Mouse (Mus musculus) neural tube, embryonic 14.5 days (tissue): ENCODE results near the gene Dnah8. TPM values are rescaled to one million over a fixed set of nuclear protein-coding genes. Genes with fewer than 3 reads are reported as not detected.

ENCODE experiments used
- ATAC-seq: fragments of 200-750 bp; cut with Nextera tagmentation; 2 replicates; pipeline ENCODE4 v1.8.0; 2017; ENCODE audit warnings: low read depth, mild to moderate bottlenecking, moderate TSS enrichment, moderate library complexity
- H3K27ac ChIP-seq: fragments of 300-500 bp; sonication (generic); 2 replicates; pipeline ENCODE4 v1.5.1; 2014; ENCODE audit warnings: low read depth, mild to moderate bottlenecking, control low read depth, low read length, moderate library complexity, mixed read lengths
- H3K27me3 ChIP-seq: fragments of 300-500 bp; sonication (generic); 2 replicates; pipeline ENCODE4 v1.6.1; 2014; ENCODE audit warnings: low read length; ENCODE audit not compliant: control insufficient read depth, insufficient read depth
- H3K36me3 ChIP-seq: fragments of 300-500 bp; sonication (generic); 2 replicates; pipeline ENCODE4 v1.6.1; 2014; ENCODE audit warnings: low read length, mixed read lengths; ENCODE audit not compliant: control insufficient read depth, insufficient read depth
- H3K4me1 ChIP-seq: fragments of 300-500 bp; sonication (generic); 2 replicates; pipeline ENCODE4 v1.6.1; 2014; ENCODE audit warnings: low read length; ENCODE audit not compliant: control insufficient read depth, insufficient read depth
- H3K4me2 ChIP-seq: fragments of 300-500 bp; sonication (generic); 2 replicates; pipeline ENCODE4 v1.6.1; 2014; ENCODE audit warnings: mild to moderate bottlenecking, low read depth, low read length, control low read depth
- H3K4me3 ChIP-seq: fragments of 300-500 bp; sonication (generic); 2 replicates; pipeline ENCODE4 v1.5.1; 2014; ENCODE audit warnings: low read depth, low read length, control low read depth, mixed read lengths
- H3K9ac ChIP-seq: fragments of 300-500 bp; sonication (generic); replicated peaks from 2 replicates; pipeline ENCODE4 v1.6.1; 2014; ENCODE audit warnings: low read depth, mild to moderate bottlenecking, control low read depth, low read length, mixed read lengths
- H3K9me3 ChIP-seq: fragments of 300-500 bp; sonication (generic); 2 replicates; pipeline ENCODE4 v1.6.1; 2016; ENCODE audit warnings: low read length; ENCODE audit not compliant: control insufficient read depth
- WGBS: fragments of 180-500 bp; shearing (Covaris S2); extraction: QIAGEN DNeasy Blood & Tissue Kit; methylation state at CpG from one replicate; pipeline ENCODE4 v1.1.7; 2014; 5-methylcytosine and 5-hydroxymethylcytosine counted together
- polyA plus RNA-seq: library from polyadenylated mRNA; unstranded; fragments of >200 nt; fragmentation: Nextera tagmentation; extraction: Ambion mirVana; gene quantifications from 2 replicates; pipeline ENCODE4 v1.2.1, GENCODE M21; 2014

The Dnah8 gene
- polyA plus RNA-seq, 1 experiment from 2014 or later = 5.5 TPM

DNA sequence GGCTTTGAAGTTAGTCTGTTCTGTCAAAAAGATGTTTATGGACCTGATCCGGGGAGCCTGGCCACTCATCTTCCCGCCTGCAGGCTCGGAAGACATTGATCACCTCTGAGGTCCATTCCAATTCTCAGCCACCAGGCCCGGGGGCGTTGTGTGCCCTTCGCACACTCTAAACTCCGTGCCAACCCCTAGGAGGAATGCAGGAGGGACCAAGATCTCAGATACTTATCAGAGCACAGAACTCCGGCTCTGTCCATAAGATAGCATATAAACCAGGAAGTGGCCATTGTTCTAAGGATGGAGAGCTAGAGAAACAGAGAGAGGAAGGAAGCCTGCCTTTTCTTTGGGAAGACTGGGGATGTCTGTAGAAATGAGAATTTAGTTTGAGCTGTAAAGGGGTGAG lies 259.4 kb downstream of the Dnah8 start:
- Histone ChIP-seq H3K27ac (no peak overlapping the region), H3K4me1 (peaks cover 8% of the 10 kb centered on the region; the same call in 1 of the 2 replicates), H3K36me3 (no peaks in the 10 kb centered on the region), H3K9ac (no peak overlapping the region), H3K9me3 (no peaks in the 10 kb centered on the region), H3K27me3 (no peaks in the 10 kb centered on the region), H3K4me2 (no peak overlapping the region), H3K4me3 (no peak overlapping the region)
- whole genome bisulfite sequencing = 68% methylated on average over 8 of the region's 8 CpGs
- ATAC-seq = no peak

DNA sequence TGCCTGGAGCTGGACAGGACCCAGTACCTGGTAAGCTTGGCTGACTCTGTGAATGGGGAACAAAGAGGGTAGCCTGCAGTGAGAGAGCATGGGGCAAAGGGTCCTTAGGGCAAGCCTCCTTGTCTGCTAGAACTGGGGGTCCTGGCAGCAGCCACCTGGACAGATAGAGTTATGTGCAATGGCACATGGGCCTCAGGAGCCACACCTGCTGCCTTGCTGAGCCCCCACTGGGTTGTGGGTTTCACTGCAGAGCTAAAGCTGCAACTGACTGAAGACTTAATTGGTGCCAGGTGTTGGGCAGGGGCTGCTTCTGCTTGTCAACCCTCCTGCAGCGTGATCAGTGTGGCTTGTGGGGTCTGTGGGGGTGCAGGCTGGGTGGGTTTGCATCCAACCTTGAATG lies 267.9 kb downstream of the Dnah8 start:
- no peak for ATAC-seq
- no peak overlapping the region for H3K27ac ChIP-seq

DNA sequence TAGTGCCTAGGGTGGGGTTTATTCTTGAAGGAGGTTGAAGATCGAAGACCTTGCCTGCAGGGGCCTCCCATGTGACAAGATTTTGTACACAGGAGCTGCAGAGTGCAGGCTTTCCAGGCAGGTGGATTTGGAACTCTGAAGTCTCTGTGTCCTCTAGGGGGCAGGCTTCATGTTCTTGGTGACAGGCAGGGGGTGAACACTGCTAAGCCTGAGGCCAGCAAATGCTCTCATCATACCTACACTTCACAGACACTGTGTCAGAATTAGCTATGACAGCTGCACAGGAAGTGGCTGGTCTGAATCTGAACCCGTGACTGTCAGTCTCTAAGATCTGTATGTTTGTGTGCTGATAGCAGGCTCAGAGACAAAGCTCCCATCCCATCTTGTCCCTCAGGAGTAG lies 268.6 kb downstream of the Dnah8 start:
- ATAC-seq = no peak
- Histone ChIP-seq H3K4me3 (no peak overlapping the region), H3K4me1 (peaks cover 5% of the 10 kb centered on the region; the same call in 1 of the 2 replicates), H3K36me3 (no peaks in the 10 kb centered on the region), H3K4me2 (no peak overlapping the region), H3K27me3 (no peaks in the 10 kb centered on the region), H3K9me3 (no peaks in the 10 kb centered on the region), H3K27ac (no peak overlapping the region), H3K9ac (no peak overlapping the region)
- WGBS = 50% methylated on average over 2 of the region's 2 CpGs

More for the DNA sequence above, 267.9 kb downstream of the Dnah8 start:
- Histone ChIP-seq H3K9me3 (no peaks in the 10 kb centered on the region), H3K27me3 (no peaks in the 10 kb centered on the region), H3K4me1 (peaks cover 5% of the 10 kb centered on the region; the same call in 1 of the 2 replicates), H3K36me3 (no peaks in the 10 kb centered on the region), H3K9ac (no peak overlapping the region), H3K4me2 (no peak overlapping the region), H3K4me3 (no peak overlapping the region)
- WGBS = 22% methylated on average over 1 of the region's 1 CpGs

DNA sequence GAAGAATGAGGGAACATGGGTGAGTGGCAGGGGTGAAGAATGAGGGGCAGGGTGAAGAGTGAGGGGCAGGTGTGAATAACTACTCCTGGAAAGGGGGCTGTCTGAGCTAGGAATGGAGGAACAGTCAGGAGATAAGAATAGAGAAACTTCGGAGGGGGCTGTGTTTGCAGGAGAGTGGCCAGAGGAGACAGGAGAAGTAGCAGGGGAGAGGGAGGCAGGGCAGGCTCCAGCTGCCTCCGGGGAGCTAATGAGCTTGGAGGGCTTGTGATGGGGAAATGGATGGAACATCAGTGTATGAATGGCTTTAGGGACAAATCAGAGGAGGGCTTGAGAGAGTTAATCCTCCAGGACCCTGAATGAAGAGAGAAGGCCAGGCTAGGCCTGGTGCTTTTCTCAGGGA lies 272.9 kb downstream of the Dnah8 start:
- Histone ChIP-seq H3K27me3 (peaks cover 4% of the 10 kb centered on the region), H3K9me3 (no peaks in the 10 kb centered on the region)
- ATAC-seq = no peak

DNA sequence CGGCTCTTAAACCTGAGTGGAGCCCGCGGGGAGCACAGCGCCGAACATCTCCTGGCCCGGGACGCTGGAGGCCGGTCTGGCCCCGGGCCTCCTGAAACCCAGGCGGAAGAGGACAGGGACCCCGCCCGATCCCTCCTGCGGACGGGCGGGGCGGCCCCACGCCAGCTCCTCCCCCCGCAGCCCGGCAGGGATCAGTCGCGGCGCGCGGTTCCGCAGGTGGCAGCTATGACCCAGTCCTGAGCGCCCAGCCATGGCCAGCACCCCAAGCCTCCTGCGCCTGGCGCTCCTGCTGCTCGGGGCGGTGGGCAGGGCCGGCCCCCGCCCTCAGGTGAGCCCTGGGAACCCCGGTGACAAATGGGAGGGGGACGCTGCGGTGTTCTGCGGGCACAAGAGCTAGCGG lies 277.5 kb downstream of the Dnah8 start, which contains the start of gene Glp1r:
Glp1r (plus strand) TSS at position 191 of the 400 bp plus-strand sequence.
- ATAC-seq = no peak
- H3K27me3 ChIP-seq = peaks cover 4% of the 10 kb centered on the region
- H3K4me3 ChIP-seq = peak within 1 kb of the TSS; percentile 36
- H3K4me2 ChIP-seq = peak within 1 kb of the TSS; percentile 82
- H3K36me3 ChIP-seq = no peaks in the 10 kb centered on the region
- peak within 1 kb of the TSS; percentile 47 for H3K9ac ChIP-seq
- peaks cover 3% of the 10 kb centered on the region; the same call in 1 of the 2 replicates for H3K4me1 ChIP-seq
- 2% methylated on average over 35 of the region's 37 CpGs for WGBS
- no peak within 1 kb of the TSS for H3K27ac ChIP-seq
- H3K9me3 ChIP-seq = no peaks in the 10 kb centered on the region

More for the DNA sequence above, 272.9 kb downstream of the Dnah8 start:
- Histone ChIP-seq H3K36me3 (no peaks in the 10 kb centered on the region), H3K4me3 (no peak overlapping the region), H3K27ac (no peak overlapping the region), H3K4me1 (peaks cover 4% of the 10 kb centered on the region; the same call in 1 of the 2 replicates), H3K9ac (no peak overlapping the region), H3K4me2 (no peak overlapping the region)
- 30% methylated on average over 2 of the region's 2 CpGs for WGBS

DNA sequence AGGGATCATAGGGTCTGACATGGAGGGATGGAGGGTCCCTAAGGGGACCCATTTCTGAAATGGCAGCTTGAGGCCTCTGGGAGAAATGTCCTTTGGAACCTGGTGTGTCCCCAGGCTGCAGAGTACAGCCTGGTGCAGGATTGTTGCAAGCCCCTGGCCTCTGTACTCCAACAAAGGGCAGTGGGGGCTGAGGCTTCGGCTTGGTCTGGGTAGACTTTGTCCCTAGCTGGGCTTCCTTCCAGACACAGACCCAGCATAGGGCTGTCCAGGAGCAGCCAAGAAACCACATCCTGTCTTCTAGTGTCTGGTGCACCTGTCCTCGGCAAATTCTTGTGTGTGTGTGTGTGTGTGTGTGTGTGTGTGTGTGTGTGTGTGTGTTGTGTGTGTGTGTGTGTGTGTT lies 279.9 kb downstream of the Dnah8 start:
- Histone ChIP-seq H3K4me3 (no peak overlapping the region), H3K36me3 (no peaks in the 10 kb centered on the region), H3K9ac (no peak overlapping the region), H3K4me2 (no peak overlapping the region), H3K27me3 (peaks cover 4% of the 10 kb centered on the region), H3K9me3 (no peaks in the 10 kb centered on the region), H3K4me1 (peaks cover 3% of the 10 kb centered on the region; the same call in 1 of the 2 replicates), H3K27ac (no peak overlapping the region)
- ATAC-seq = no peak
- 65% methylated on average over 2 of the region's 2 CpGs for whole genome bisulfite sequencing

DNA sequence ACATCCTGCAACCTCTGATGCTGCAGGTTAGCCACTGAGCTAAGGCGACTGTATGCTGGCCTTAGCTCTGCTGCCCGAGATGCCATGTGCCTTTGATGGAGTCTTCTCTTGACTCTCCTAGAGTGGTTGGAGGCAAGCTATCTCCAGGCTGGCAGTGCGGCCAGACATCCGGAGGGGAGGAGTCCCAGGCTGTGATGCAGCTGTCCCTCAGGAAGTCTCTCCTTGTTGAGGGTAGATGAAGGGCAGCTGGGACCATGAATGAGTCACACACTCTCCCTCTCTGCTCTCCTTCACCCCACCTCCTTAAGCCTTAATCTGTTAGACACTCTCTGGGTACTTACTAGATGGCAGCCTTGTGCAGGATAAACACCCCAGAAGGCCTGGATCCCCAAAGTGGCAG lies 283.4 kb downstream of the Dnah8 start:
- Histone ChIP-seq H3K36me3 (no peaks in the 10 kb centered on the region), H3K4me3 (no peak overlapping the region), H3K27me3 (no peaks in the 10 kb centered on the region), H3K4me1 (peaks cover 19% of the 10 kb centered on the region), H3K9me3 (no peaks in the 10 kb centered on the region), H3K4me2 (no peak overlapping the region), H3K27ac (no peak overlapping the region), H3K9ac (no peak overlapping the region)
- ATAC-seq = no peak
- WGBS = 61% methylated on average over 4 of the region's 4 CpGs

DNA sequence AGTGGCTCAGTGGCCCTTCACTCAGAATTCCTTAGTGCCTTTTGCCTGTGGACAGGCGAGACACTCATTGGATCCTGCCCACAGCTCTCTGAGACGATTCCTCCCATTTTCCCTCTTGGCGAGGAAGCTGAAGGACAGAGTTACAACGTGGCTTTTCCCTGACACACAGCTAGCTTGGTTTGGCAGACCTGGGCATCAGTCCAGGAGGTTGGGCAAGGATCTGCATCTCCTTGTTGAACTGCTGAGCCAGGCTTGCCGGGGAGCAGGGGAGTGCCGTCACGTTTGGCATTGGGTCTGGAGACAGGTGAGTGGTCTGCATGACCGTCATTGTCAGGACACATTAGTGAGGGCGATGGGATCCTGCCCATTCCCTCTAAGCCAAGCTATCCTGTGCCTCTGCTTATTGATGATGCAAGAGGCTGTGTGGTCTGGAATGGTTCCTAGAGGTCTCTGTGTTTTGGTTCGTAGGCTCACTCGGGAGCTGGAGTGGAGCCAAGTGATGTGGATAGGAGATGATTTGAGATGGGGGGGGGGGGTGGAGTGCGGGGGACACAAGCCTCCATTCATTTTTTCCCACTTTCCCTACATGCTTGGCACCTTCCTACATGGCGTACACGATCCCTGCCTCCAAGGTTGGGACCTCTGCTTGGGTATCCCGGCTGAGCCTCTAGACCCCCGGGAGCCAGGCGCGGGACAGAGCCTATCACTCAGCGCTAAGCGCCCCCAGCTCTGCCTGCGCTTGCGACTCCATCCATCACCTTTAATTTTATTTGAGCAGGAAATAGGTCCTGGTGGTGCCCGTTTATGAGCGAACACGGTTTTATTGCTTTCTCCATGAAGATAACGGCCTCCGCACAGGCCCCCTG lies 286.9 kb downstream of the Dnah8 start:
- Histone ChIP-seq H3K9ac (no peak overlapping the region), H3K4me2 (peak overlapping the region; percentile 31; the same call in 1 of the 2 replicates), H3K36me3 (no peaks in the 10 kb centered on the region), H3K4me3 (no peak overlapping the region), H3K9me3 (no peaks in the 10 kb centered on the region), H3K4me1 (peaks cover 19% of the 10 kb centered on the region), H3K27ac (no peak overlapping the region; the same call in 1 of the 2 replicates), H3K27me3 (no peaks in the 10 kb centered on the region)
- peak; percentile 82 for ATAC-seq
- WGBS = 31% methylated on average over 27 of the region's 27 CpGs

DNA sequence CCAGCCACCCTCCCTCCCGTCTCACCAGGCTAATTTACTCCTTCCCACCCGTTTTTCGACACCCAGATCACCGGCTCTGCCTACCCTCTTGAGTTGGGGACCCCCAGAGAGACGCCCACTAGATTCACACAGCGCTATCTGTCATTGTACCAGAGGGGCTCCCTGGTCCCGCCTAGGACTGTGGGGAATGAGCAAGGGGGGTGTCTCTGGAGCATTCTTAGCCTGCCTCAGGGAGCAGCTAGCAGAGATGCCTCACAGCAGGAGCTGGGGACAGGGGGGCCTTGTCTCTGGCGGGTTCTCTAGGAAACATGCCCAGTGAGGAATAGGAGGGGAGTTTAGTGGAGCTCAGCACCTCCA lies 287.6 kb downstream of the Dnah8 start:
- peak overlapping the region; percentile 31; the same call in 1 of the 2 replicates for H3K4me2 ChIP-seq
- 11% methylated on average over 8 of the region's 8 CpGs for WGBS
- peak; percentile 70; the same call in 1 of the 2 replicates for ATAC-seq
- peaks cover 19% of the 10 kb centered on the region for H3K4me1 ChIP-seq
- no peaks in the 10 kb centered on the region for H3K9me3 ChIP-seq
- no peak overlapping the region for H3K9ac ChIP-seq
- no peak overlapping the region for H3K27ac ChIP-seq
- H3K27me3 ChIP-seq = no peaks in the 10 kb centered on the region
- H3K36me3 ChIP-seq = no peaks in the 10 kb centered on the region
- H3K4me3 ChIP-seq = no peak overlapping the region
